Mouse (Mus musculus): ENCODE measurements around the gene Slbp. TPM values are rescaled to one million over a fixed set of nuclear protein-coding genes. Genes with fewer than 3 reads are reported as not detected.

The Slbp gene
- polyA plus RNA-seq, 1 experiment from 2014 or later, result 369 TPM

DNA sequence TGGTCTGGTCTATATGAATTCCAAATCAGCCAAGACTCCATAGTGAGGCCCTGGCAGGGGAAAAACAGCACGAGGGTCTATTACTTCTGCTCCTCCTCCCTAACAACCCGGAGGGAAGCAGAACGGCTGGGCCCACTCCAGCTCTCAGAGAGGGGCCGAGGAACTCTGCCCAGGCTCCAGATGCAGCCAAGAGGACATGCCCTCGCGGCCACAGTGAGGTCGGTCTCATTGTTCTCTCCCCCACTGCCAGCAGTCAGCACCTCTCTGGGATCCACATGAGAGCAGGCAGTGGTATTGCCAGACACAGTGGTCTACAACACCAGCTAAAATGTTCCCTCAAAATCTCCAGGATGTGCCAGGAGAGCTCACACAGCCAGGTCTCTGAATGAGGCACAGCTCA is 45.7 kb downstream of the Slbp start:
- ATAC-seq (replicated peaks; ENCODE audit: low FRiP score) (no peak), DNase-seq (ENCODE audit: low spot score) (no peak)
- no peak overlapping the region for H3K4me2 ChIP-seq
- H3K4me1 ChIP-seq (replicated peaks; ENCODE audit: control insufficient read depth, insufficient read depth, low read length), result no peaks in the 10 kb centered on the region
- no peaks in the 10 kb centered on the region for H3K27me3 ChIP-seq (replicated peaks; ENCODE audit: control insufficient read depth, insufficient read depth, low read length)
- peaks cover 20% of the 10 kb centered on the region for H3K36me3 ChIP-seq (ENCODE audit: control insufficient read depth, insufficient read depth, low read length)
- no peaks in the 10 kb centered on the region for H3K9me3 ChIP-seq (ENCODE audit: control insufficient read depth, low read length)
- WGBS, result 78% methylated on average over 7 of the region's 7 CpGs
- H3K27ac ChIP-seq (ENCODE audit: low read depth, low read length), result no peak overlapping the region
- H3K4me3 ChIP-seq (ENCODE audit: low read depth, low read length), result no peak overlapping the region
- H3K9ac ChIP-seq (ENCODE audit: low read depth, low read length), result no peak overlapping the region

DNA sequence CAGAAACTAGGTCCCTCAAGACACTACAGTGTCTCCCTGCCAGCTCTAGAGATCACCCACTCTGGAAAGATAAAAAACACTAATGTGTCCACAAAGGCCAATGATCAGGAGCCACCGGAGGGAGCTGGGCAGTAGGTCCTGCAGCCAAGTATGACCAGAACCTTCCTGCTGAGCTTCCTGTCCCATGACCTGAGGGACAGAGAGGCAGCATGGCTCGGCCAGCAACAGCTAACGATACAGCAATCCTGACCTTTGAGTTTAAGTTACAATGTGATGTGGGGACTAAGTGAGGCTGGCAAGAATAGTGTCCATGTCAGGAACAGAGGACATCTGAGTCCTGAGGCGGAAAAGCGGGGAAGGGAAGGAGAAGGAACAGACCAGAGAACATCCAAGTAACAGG is 47.1 kb downstream of the Slbp start:
- Histone ChIP-seq H3K4me1 (replicated peaks; ENCODE audit: control insufficient read depth, insufficient read depth, low read length) (no peaks in the 10 kb centered on the region), H3K36me3 (ENCODE audit: control insufficient read depth, insufficient read depth, low read length) (peaks cover 23% of the 10 kb centered on the region), H3K4me3 (ENCODE audit: low read depth, low read length) (no peak overlapping the region), H3K27ac (ENCODE audit: low read depth, low read length) (no peak overlapping the region), H3K9me3 (ENCODE audit: control insufficient read depth, low read length) (no peaks in the 10 kb centered on the region), H3K4me2 (no peak overlapping the region), H3K9ac (ENCODE audit: low read depth, low read length) (no peak overlapping the region), H3K27me3 (replicated peaks; ENCODE audit: control insufficient read depth, insufficient read depth, low read length) (no peaks in the 10 kb centered on the region)
- DNase-seq (ENCODE audit: low spot score) (no peak), ATAC-seq (replicated peaks; ENCODE audit: low FRiP score) (no peak)
- WGBS, result 81% methylated on average over 5 of the region's 5 CpGs

DNA sequence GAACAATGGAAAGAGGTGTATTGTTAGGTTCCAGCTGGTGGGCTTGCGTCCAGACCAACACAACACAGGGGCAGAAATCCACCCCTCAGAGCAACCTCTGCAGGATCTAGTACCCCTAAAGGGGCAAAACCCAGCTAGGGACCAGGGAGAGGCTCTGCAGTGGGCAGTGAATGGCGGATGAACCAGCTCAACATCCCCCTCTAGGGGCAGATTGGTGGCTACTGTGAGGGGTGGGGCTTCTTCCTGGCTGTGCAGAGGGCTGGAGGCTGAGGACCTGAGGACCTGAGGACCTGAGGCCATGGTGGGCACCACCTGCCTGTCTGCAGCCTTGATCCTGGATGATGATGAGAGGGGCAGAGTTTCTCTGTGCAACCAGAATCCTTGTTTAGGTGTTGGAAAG is 58.8 kb downstream of the Slbp start:
- WGBS, result 38% methylated on average over 2 of the region's 2 CpGs
- ATAC-seq (replicated peaks; ENCODE audit: low FRiP score) (no peak), DNase-seq (ENCODE audit: low spot score) (no peak)

DNA sequence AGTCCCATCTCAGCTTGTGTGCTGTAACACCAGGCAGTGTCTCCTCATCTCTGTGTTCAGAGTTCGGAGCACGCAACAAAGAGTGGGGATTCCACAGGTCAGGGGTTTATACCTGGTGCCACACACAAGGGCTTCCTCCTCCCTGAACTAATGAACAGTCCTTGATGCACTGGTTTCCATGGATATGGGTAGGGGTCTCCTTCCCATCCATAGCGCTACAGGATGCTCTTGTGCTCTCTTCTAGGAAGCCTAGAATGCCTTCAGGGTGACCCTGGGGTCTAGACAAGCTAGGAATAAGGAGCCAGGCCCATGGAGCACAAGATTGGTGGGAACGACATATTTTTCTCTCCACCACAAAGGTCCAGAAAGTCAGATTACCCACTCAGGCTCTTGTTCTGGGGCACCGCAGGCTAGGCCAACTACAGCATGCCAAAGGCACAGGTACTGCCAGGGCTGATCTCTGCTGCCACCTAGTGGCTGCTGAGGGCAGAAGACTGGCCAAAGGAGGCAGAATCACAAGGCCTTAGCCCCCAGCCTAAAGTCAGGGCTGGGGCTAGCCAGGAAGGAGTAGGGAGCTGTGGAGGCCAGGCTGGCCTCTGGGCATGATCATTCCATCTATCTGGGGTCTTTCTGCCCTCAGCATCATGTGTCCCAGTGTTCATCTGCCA is 63.0 kb downstream of the Slbp start:
- H3K9ac ChIP-seq (ENCODE audit: low read depth, low read length), result no peak overlapping the region
- no peak overlapping the region for H3K4me2 ChIP-seq
- no peaks in the 10 kb centered on the region for H3K36me3 ChIP-seq (ENCODE audit: control insufficient read depth, insufficient read depth, low read length)
- no peak overlapping the region for H3K4me3 ChIP-seq (ENCODE audit: low read depth, low read length)
- no peaks in the 10 kb centered on the region for H3K27me3 ChIP-seq (replicated peaks; ENCODE audit: control insufficient read depth, insufficient read depth, low read length)
- H3K9me3 ChIP-seq (ENCODE audit: control insufficient read depth, low read length), result no peaks in the 10 kb centered on the region
- H3K27ac ChIP-seq (ENCODE audit: low read depth, low read length), result no peak overlapping the region
- 66% methylated on average over 5 of the region's 5 CpGs for WGBS
- DNase-seq (ENCODE audit: low spot score) (peak; percentile 49), ATAC-seq (replicated peaks; ENCODE audit: low FRiP score) (no peak)
- H3K4me1 ChIP-seq (replicated peaks; ENCODE audit: control insufficient read depth, insufficient read depth, low read length), result no peaks in the 10 kb centered on the region

More for the DNA sequence above, 58.8 kb downstream of the Slbp start:
- Histone ChIP-seq H3K27me3 (replicated peaks; ENCODE audit: control insufficient read depth, insufficient read depth, low read length) (no peaks in the 10 kb centered on the region), H3K27ac (ENCODE audit: low read depth, low read length) (no peak overlapping the region), H3K9me3 (ENCODE audit: control insufficient read depth, low read length) (no peaks in the 10 kb centered on the region), H3K4me3 (ENCODE audit: low read depth, low read length) (no peak overlapping the region), H3K9ac (ENCODE audit: low read depth, low read length) (no peak overlapping the region), H3K4me2 (no peak overlapping the region), H3K4me1 (replicated peaks; ENCODE audit: control insufficient read depth, insufficient read depth, low read length) (no peaks in the 10 kb centered on the region), H3K36me3 (ENCODE audit: control insufficient read depth, insufficient read depth, low read length) (peaks cover 2% of the 10 kb centered on the region; the same call in 1 of the 2 replicates)

DNA sequence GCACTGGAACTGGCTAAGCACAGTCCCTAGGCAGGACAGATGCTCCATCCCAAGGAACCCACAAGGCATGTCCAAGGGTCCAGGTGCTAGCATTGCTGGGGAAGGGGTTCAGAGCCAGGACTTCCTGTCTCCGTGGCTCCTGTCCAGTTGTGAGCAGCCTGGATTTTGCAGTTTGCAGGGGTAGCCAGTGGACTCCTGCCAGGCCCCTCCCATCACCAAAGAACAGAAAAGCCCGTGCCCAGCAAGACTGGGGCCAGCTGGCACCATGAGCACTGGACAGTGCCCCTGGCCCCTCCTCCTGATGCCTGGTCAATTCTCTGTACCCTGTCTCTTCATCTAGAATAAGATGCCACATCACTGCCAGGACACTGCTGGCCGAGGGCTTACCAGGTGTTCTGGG is 64.3 kb downstream of the Slbp start:
- ATAC-seq (replicated peaks; ENCODE audit: low FRiP score), result no peak
- no peaks in the 10 kb centered on the region for H3K9me3 ChIP-seq (ENCODE audit: control insufficient read depth, low read length)
- H3K4me3 ChIP-seq (ENCODE audit: low read depth, low read length), result no peak overlapping the region
- no peak for DNase-seq (ENCODE audit: low spot score)
- no peak overlapping the region for H3K4me2 ChIP-seq
- H3K27me3 ChIP-seq (replicated peaks; ENCODE audit: control insufficient read depth, insufficient read depth, low read length), result no peaks in the 10 kb centered on the region
- H3K4me1 ChIP-seq (replicated peaks; ENCODE audit: control insufficient read depth, insufficient read depth, low read length), result no peaks in the 10 kb centered on the region
- no peak overlapping the region for H3K27ac ChIP-seq (ENCODE audit: low read depth, low read length)
- no peaks in the 10 kb centered on the region for H3K36me3 ChIP-seq (ENCODE audit: control insufficient read depth, insufficient read depth, low read length)
- WGBS, result 64% methylated on average over 3 of the region's 3 CpGs
- no peak overlapping the region for H3K9ac ChIP-seq (ENCODE audit: low read depth, low read length)

DNA sequence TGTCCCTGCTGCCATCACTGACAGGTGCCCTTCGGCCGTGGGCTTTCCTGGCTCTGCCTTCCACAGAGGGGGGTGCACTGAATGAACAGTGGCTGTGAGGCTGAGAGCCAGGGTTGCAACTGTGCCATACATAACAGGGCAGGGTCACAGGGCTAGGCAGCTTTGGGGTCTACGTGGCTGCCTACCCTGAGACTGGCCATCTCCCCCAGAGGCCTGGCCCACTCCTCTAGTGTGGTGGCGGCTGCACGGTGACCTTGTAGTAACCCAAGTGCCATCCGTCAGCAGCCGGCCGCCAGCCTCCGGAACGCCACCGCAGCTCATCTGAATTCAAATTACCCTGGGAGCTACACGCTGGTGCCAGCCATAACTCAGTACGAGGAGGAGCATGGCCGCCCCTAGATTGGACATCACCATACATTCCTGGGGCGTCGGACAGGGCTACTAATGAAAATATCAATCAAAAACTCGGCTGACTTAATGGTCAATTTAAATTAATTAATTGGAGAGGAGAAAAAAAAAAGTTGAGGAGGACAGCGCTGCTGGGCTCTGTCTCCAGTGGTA is 64.8 kb downstream of the Slbp start:
- 80% methylated on average over 18 of the region's 18 CpGs for WGBS

More for the DNA sequence above, 64.8 kb downstream of the Slbp start:
- Histone ChIP-seq H3K4me1 (replicated peaks; ENCODE audit: control insufficient read depth, insufficient read depth, low read length) (no peaks in the 10 kb centered on the region), H3K27me3 (replicated peaks; ENCODE audit: control insufficient read depth, insufficient read depth, low read length) (no peaks in the 10 kb centered on the region), H3K27ac (ENCODE audit: low read depth, low read length) (no peak overlapping the region), H3K9ac (ENCODE audit: low read depth, low read length) (no peak overlapping the region), H3K4me3 (ENCODE audit: low read depth, low read length) (no peak overlapping the region), H3K4me2 (no peak overlapping the region), H3K36me3 (ENCODE audit: control insufficient read depth, insufficient read depth, low read length) (no peaks in the 10 kb centered on the region), H3K9me3 (ENCODE audit: control insufficient read depth, low read length) (no peaks in the 10 kb centered on the region)
- no peak for DNase-seq (ENCODE audit: low spot score)
- ATAC-seq (replicated peaks; ENCODE audit: low FRiP score), result no peak

Other genes with a start within 250 kb of the Slbp start
- gene Nkx1-1, start 218.6 kb downstream of the Slbp start, polyA plus RNA-seq (2014; fragmentation: Nextera tagmentation; extraction: Ambion mirVana), result not detected in 2 replicates
- 62.5 and 63.6 TPM in 2 replicates for gene Fam53a, start 22.9 kb downstream of the Slbp start, polyA plus RNA-seq (2014; fragmentation: Nextera tagmentation; extraction: Ambion mirVana)
- 0.22 and 0.27 TPM in 2 replicates for gene Gm9903, start 22.6 kb downstream of the Slbp start, polyA plus RNA-seq (2014; fragmentation: Nextera tagmentation; extraction: Ambion mirVana)
- gene Tacc3, start 5.6 kb upstream of the Slbp start, polyA plus RNA-seq (2014; fragmentation: Nextera tagmentation; extraction: Ambion mirVana), result 229 and 255 TPM in 2 replicates
- gene Tmem129, start 5.8 kb upstream of the Slbp start, polyA plus RNA-seq (2014; fragmentation: Nextera tagmentation; extraction: Ambion mirVana), result 35.7 and 38.0 TPM in 2 replicates
- 7.8 and 8.5 TPM in 2 replicates for gene Fgfr3, start 69.1 kb upstream of the Slbp start, polyA plus RNA-seq (2014; fragmentation: Nextera tagmentation; extraction: Ambion mirVana)
- 53.5 and 54.2 TPM in 2 replicates for gene Letm1, start 130.2 kb upstream of the Slbp start, polyA plus RNA-seq (2014; fragmentation: Nextera tagmentation; extraction: Ambion mirVana)
- 48.6 and 62.5 TPM in 2 replicates for gene Nsd2, start 168.2 kb upstream of the Slbp start, polyA plus RNA-seq (2014; fragmentation: Nextera tagmentation; extraction: Ambion mirVana)

All from liver, embryonic 11.5 days (tissue).